Mouse (Mus musculus): ENCODE data around the gene Cbx2. TPM values are rescaled to one million over a fixed set of nuclear protein-coding genes. Genes with fewer than 3 reads are reported as not detected.

The Cbx2 gene
- polyA plus RNA-seq, 1 experiment, result 14.8 TPM

GRCm38 (mm10) chr11:119050361-119050760 lies 27.6 kb downstream of the Cbx2 start:
- H3K27me3 ChIP-seq (ENCODE audit: control insufficient read depth, insufficient read depth, insufficient read length), result peaks cover 40% of the 10 kb centered on the region
- H3K79me3 ChIP-seq (ENCODE audit: low read depth), result no peaks in the 10 kb centered on the region

GRCm38 (mm10) chr11:119051426-119051825 lies 28.7 kb downstream of the Cbx2 start:
- TF ChIP-seq CTCF (IDR thresholded peaks at IDR 0.05; ENCODE audit: control insufficient read depth, insufficient read depth, insufficient read length), result no peak
- Histone ChIP-seq H3K36me3 (ENCODE audit: control insufficient read depth, insufficient read depth) (no peaks in the 10 kb centered on the region), H3ac (ENCODE audit: control insufficient read depth, insufficient read length, low read depth) (no peak overlapping the region), H3K79me3 (ENCODE audit: low read depth) (no peaks in the 10 kb centered on the region), H3K79me2 (ENCODE audit: control insufficient read depth, insufficient read depth) (no peaks in the 10 kb centered on the region), H3K27me3 (ENCODE audit: control insufficient read depth, insufficient read depth, insufficient read length) (peaks cover 38% of the 10 kb centered on the region), H3K4me3 (ENCODE audit: insufficient read depth, poor library complexity, severe bottlenecking) (no peak overlapping the region)

More at GRCm38 (mm10) chr11:119050361-119050760, 27.6 kb downstream of the Cbx2 start:
- no peak for TF ChIP-seq CEBPB (IDR thresholded peaks at IDR 0.05; ENCODE audit: low read depth)
- no peak for TF ChIP-seq MYOD1 (IDR thresholded peaks at IDR 0.05; ENCODE audit: control insufficient read depth, insufficient read length, low read depth)
- no peak for TF ChIP-seq USF1 (IDR thresholded peaks at IDR 0.05; ENCODE audit: low read depth)
- TF ChIP-seq MAX (IDR thresholded peaks at IDR 0.05), result no peak
- TF ChIP-seq CTCF (IDR thresholded peaks at IDR 0.05; ENCODE audit: control insufficient read depth, insufficient read depth, insufficient read length), result no peak
- TF ChIP-seq FOSL1 (IDR thresholded peaks at IDR 0.05; ENCODE audit: insufficient read depth, low read length, poor library complexity, severe bottlenecking), result no peak
- TF ChIP-seq MYOG (IDR thresholded peaks at IDR 0.05; ENCODE audit: control insufficient read depth, extremely low read depth, insufficient read length), result no peak
- no peak overlapping the region for H3ac ChIP-seq (ENCODE audit: control insufficient read depth, insufficient read length, low read depth)
- H3K36me3 ChIP-seq (ENCODE audit: control insufficient read depth, insufficient read depth), result no peaks in the 10 kb centered on the region
- no peaks in the 10 kb centered on the region for H3K79me2 ChIP-seq (ENCODE audit: control insufficient read depth, insufficient read depth)
- H3K4me3 ChIP-seq (ENCODE audit: insufficient read depth, poor library complexity, severe bottlenecking), result no peak overlapping the region

GRCm38 (mm10) chr11:119051927-119052660 lies 29.3 kb downstream of the Cbx2 start:
- Histone ChIP-seq H3K79me3 (ENCODE audit: low read depth) (no peaks in the 10 kb centered on the region), H3K36me3 (ENCODE audit: control insufficient read depth, insufficient read depth) (no peaks in the 10 kb centered on the region), H3K4me3 (ENCODE audit: insufficient read depth, poor library complexity, severe bottlenecking) (no peak overlapping the region), H3K27me3 (ENCODE audit: control insufficient read depth, insufficient read depth, insufficient read length) (peaks cover 32% of the 10 kb centered on the region), H3K79me2 (ENCODE audit: control insufficient read depth, insufficient read depth) (no peaks in the 10 kb centered on the region), H3ac (ENCODE audit: control insufficient read depth, insufficient read length, low read depth) (no peak overlapping the region)
- no peak for TF ChIP-seq CEBPB (IDR thresholded peaks at IDR 0.05; ENCODE audit: low read depth)
- no peak for TF ChIP-seq MAX (IDR thresholded peaks at IDR 0.05)
- TF ChIP-seq CTCF (IDR thresholded peaks at IDR 0.05; ENCODE audit: control insufficient read depth, insufficient read depth, insufficient read length), result peak; percentile 26

GRCm38 (mm10) chr11:119052661-119053256 lies 30.0 kb downstream of the Cbx2 start:
- no peak for TF ChIP-seq USF1 (IDR thresholded peaks at IDR 0.05; ENCODE audit: low read depth)
- TF ChIP-seq MYOD1 (IDR thresholded peaks at IDR 0.05; ENCODE audit: control insufficient read depth, insufficient read length, low read depth), result peak; percentile 17
- no peak for TF ChIP-seq CEBPB (IDR thresholded peaks at IDR 0.05; ENCODE audit: low read depth)
- no peak for TF ChIP-seq CTCF (IDR thresholded peaks at IDR 0.05; ENCODE audit: control insufficient read depth, insufficient read depth, insufficient read length)
- TF ChIP-seq MYOG (IDR thresholded peaks at IDR 0.05; ENCODE audit: control insufficient read depth, extremely low read depth, insufficient read length), result no peak
- peak; percentile 31 for TF ChIP-seq MAX (IDR thresholded peaks at IDR 0.05)
- no peak for TF ChIP-seq FOSL1 (IDR thresholded peaks at IDR 0.05; ENCODE audit: insufficient read depth, low read length, poor library complexity, severe bottlenecking)
- no peaks in the 10 kb centered on the region for H3K79me2 ChIP-seq (ENCODE audit: control insufficient read depth, insufficient read depth)
- no peaks in the 10 kb centered on the region for H3K36me3 ChIP-seq (ENCODE audit: control insufficient read depth, insufficient read depth)
- peaks cover 25% of the 10 kb centered on the region for H3K27me3 ChIP-seq (ENCODE audit: control insufficient read depth, insufficient read depth, insufficient read length)
- peak overlapping the region; percentile 33 for H3ac ChIP-seq (ENCODE audit: control insufficient read depth, insufficient read length, low read depth)
- no peaks in the 10 kb centered on the region for H3K79me3 ChIP-seq (ENCODE audit: low read depth)
- H3K4me3 ChIP-seq (ENCODE audit: insufficient read depth, poor library complexity, severe bottlenecking), result peak overlapping the region; percentile 14

- TF ChIP-seq FOSL1 (IDR thresholded peaks at IDR 0.05; ENCODE audit: insufficient read depth, low read length, poor library complexity, severe bottlenecking) (no peak), CTCF (IDR thresholded peaks at IDR 0.05; ENCODE audit: control insufficient read depth, insufficient read depth, insufficient read length) (peak; percentile 83)
- Histone ChIP-seq H3K36me3 (ENCODE audit: control insufficient read depth, insufficient read depth) (no peaks in the 10 kb centered on the region), H3K79me3 (ENCODE audit: low read depth) (no peaks in the 10 kb centered on the region), H3K4me3 (ENCODE audit: insufficient read depth, poor library complexity, severe bottlenecking) (peak overlapping the region; percentile 14), H3K27me3 (ENCODE audit: control insufficient read depth, insufficient read depth, insufficient read length) (peaks cover 24% of the 10 kb centered on the region), H3K79me2 (ENCODE audit: control insufficient read depth, insufficient read depth) (no peaks in the 10 kb centered on the region), H3ac (ENCODE audit: control insufficient read depth, insufficient read length, low read depth) (peak overlapping the region; percentile 51)
These were observed 30.5 kb downstream of the Cbx2 start for GRCm38 (mm10) chr11:119053257-119053670.

GRCm38 (mm10) chr11:119053738-119054350 lies 31.1 kb downstream of the Cbx2 start:
- H3K27me3 ChIP-seq (ENCODE audit: control insufficient read depth, insufficient read depth, insufficient read length), result peaks cover 25% of the 10 kb centered on the region
- TF ChIP-seq CEBPB (IDR thresholded peaks at IDR 0.05; ENCODE audit: low read depth), result no peak
- no peak for TF ChIP-seq USF1 (IDR thresholded peaks at IDR 0.05; ENCODE audit: low read depth)
- no peak for TF ChIP-seq CTCF (IDR thresholded peaks at IDR 0.05; ENCODE audit: control insufficient read depth, insufficient read depth, insufficient read length)
- no peak for TF ChIP-seq MAX (IDR thresholded peaks at IDR 0.05)
- no peak for TF ChIP-seq FOSL1 (IDR thresholded peaks at IDR 0.05; ENCODE audit: insufficient read depth, low read length, poor library complexity, severe bottlenecking)
- no peak for TF ChIP-seq MYOD1 (IDR thresholded peaks at IDR 0.05; ENCODE audit: control insufficient read depth, insufficient read length, low read depth)
- TF ChIP-seq MYOG (IDR thresholded peaks at IDR 0.05; ENCODE audit: control insufficient read depth, extremely low read depth, insufficient read length), result no peak
- no peaks in the 10 kb centered on the region for H3K79me2 ChIP-seq (ENCODE audit: control insufficient read depth, insufficient read depth)
- H3K36me3 ChIP-seq (ENCODE audit: control insufficient read depth, insufficient read depth), result no peaks in the 10 kb centered on the region
- H3K4me3 ChIP-seq (ENCODE audit: insufficient read depth, poor library complexity, severe bottlenecking), result peak overlapping the region; percentile 14
- H3ac ChIP-seq (ENCODE audit: control insufficient read depth, insufficient read length, low read depth), result peak overlapping the region; percentile 51
- no peaks in the 10 kb centered on the region for H3K79me3 ChIP-seq (ENCODE audit: low read depth)
